Mouse (Mus musculus) embryonic facial prominence, embryonic 15.5 days (tissue): ENCODE measurements at regions not wholly inside any gene's neighbourhood (a gene's known extent, or its start where the extent isn't known, plus 50 kb on each side); places are given as distances from the start of the nearest gene placed in this dataset.
A peak's percentile ranks its signal among the peaks of the same experiment; 100 is the strongest.

ENCODE experiments used
- ATAC-seq: fragments of 200-750 bp; cut with Nextera tagmentation; 2 replicates; pipeline ENCODE4 v1.8.0; 2017; ENCODE audit warnings: low read depth, moderate TSS enrichment; ENCODE audit not compliant: insufficient number of reproducible peaks, low FRiP score, low TSS enrichment
- H3K27ac ChIP-seq: fragments of 300-500 bp; sonication (generic); replicated peaks from 2 replicates; pipeline ENCODE4 v1.5.1; 2015; ENCODE audit warnings: mild to moderate bottlenecking, inconsistent platforms
- H3K27me3 ChIP-seq: fragments of 300-500 bp; sonication (generic); 2 replicates; pipeline ENCODE4 v1.6.1; 2015; ENCODE audit warnings: inconsistent platforms
- H3K36me3 ChIP-seq: fragments of 300-500 bp; sonication (generic); 2 replicates; pipeline ENCODE4 v1.6.1; 2015; ENCODE audit warnings: mild to moderate bottlenecking, inconsistent platforms
- H3K4me1 ChIP-seq: fragments of 300-500 bp; sonication (generic); 2 replicates; pipeline ENCODE4 v1.6.1; 2015; ENCODE audit warnings: inconsistent platforms
- H3K4me2 ChIP-seq: fragments of 300-500 bp; sonication (generic); replicated peaks from 2 replicates; pipeline ENCODE4 v1.6.1; 2015; ENCODE audit warnings: mild to moderate bottlenecking, inconsistent platforms
- H3K4me3 ChIP-seq: fragments of 300-500 bp; sonication (generic); replicated peaks from 2 replicates; pipeline ENCODE4 v1.5.1; 2015; ENCODE audit warnings: mild to moderate bottlenecking, inconsistent platforms
- H3K9ac ChIP-seq: fragments of 300-500 bp; sonication (generic); 2 replicates; pipeline ENCODE4 v1.6.1; 2015; ENCODE audit warnings: inconsistent platforms
- H3K9me3 ChIP-seq: fragments of 300-500 bp; sonication (generic); replicated peaks from 2 replicates; pipeline ENCODE4 v1.6.1; 2016; ENCODE audit warnings: inconsistent platforms
- WGBS: fragments of 180-500 bp; shearing (Covaris S2); methylation state at CpG from one replicate; pipeline ENCODE4 v1.1.7; 2015; 5-methylcytosine and 5-hydroxymethylcytosine counted together

- Histone ChIP-seq H3K4me1 (peaks cover 25% of the 10 kb centered on the region), H3K4me2 (no peak overlapping the region), H3K36me3 (no peaks in the 10 kb centered on the region), H3K9ac (no peak overlapping the region), H3K9me3 (no peaks in the 10 kb centered on the region), H3K4me3 (no peak overlapping the region), H3K27me3 (no peaks in the 10 kb centered on the region), H3K27ac (peak overlapping the region; percentile 67)
- ATAC-seq, result no peak
- whole genome bisulfite sequencing, result 30% methylated on average over 4 of the region's 4 CpGs
Observed at GRCm38 (mm10) chr6:50882759-50883158, 228.5 kb upstream of the Npvf start.

DNA sequence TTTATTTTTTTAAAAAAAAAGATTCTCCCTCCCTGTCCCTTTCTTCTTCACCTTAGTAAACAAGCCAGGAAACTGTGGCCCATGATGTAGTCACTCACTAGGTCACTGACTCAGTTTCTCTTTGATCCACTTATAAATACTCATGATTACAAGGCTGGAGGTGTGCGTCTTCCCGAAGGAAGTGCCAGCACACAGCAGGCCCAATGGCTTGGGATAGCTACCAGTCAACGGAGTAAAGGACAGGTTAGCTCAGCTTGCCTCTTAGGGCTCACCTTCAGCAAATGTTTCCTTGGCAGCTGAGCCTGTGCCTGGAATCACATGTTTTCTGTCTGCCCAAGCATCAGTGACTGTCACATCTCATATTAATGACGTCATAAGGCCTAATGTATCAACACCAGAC is 230.8 kb upstream of the Npvf start:
- Histone ChIP-seq H3K9ac (no peak overlapping the region), H3K27ac (no peak overlapping the region), H3K4me3 (no peak overlapping the region), H3K9me3 (no peaks in the 10 kb centered on the region), H3K27me3 (no peaks in the 10 kb centered on the region), H3K36me3 (no peaks in the 10 kb centered on the region), H3K4me2 (no peak overlapping the region), H3K4me1 (peaks cover 25% of the 10 kb centered on the region)
- 91% methylated on average over 4 of the region's 4 CpGs for WGBS
- ATAC-seq, result no peak

GRCm38 (mm10) chr6:50885771-50886360 is 231.6 kb upstream of the Npvf start:
- H3K36me3 ChIP-seq, result no peaks in the 10 kb centered on the region
- no peak overlapping the region for H3K27ac ChIP-seq
- no peaks in the 10 kb centered on the region for H3K27me3 ChIP-seq
- H3K9ac ChIP-seq, result no peak overlapping the region
- ATAC-seq, result no peak
- peaks cover 26% of the 10 kb centered on the region for H3K4me1 ChIP-seq
- 68% methylated on average over 8 of the region's 8 CpGs for WGBS
- H3K4me2 ChIP-seq, result no peak overlapping the region
- H3K4me3 ChIP-seq, result no peak overlapping the region
- no peaks in the 10 kb centered on the region for H3K9me3 ChIP-seq

DNA sequence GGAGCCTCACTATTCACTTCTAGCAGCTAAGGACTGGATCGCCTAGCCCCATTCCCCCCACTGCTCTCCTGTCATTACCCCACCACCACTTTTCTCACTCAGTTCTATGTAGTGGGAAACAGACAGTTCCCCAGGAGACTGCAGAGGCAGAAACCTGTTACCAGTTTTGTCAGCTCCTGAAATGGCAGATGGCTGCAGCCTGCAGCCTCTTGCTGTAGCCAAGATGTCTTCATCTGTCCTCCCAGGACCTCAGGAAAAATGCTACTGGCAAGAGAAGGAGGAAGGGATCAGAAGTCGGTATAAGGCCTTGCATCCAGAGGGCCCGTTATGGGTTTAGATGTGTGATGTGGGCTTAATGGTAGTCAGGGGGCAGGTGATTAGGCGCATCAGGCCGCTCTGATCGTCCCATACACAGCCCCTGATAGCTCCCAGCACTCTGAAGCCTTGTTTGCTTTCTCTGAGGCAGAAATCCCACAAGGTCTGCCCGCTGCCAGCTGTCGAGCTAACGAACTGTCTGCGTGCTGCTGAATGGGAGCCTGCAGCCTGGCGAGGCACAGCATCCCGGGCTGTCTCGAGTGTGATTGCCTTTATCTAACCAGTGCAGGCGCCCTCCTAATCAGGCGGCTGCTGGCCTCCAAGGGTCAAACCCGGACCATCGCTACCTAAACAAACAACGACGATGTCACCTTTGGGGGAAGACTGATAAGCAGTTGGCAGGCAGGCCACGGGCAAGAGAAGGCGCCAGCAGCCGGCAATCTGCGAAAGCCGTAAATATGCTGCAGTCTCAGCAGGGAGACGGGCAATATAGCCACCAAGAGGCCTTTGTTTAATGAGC is 236.3 kb upstream of the Npvf start:
- Histone ChIP-seq H3K4me3 (no peak overlapping the region), H3K4me1 (peaks cover 9% of the 10 kb centered on the region), H3K4me2 (0 out of 2 replicates have a peak overlapping the region, but pooled peaks have one; percentile 21), H3K27ac (no peak overlapping the region), H3K9ac (no peak overlapping the region), H3K36me3 (no peaks in the 10 kb centered on the region), H3K9me3 (no peaks in the 10 kb centered on the region), H3K27me3 (no peaks in the 10 kb centered on the region)
- WGBS, result 31% methylated on average over 25 of the region's 25 CpGs
- ATAC-seq, result no peak

GRCm38 (mm10) chr6:50891205-50891526 is 236.9 kb upstream of the Npvf start:
- ATAC-seq, result no peak
- Histone ChIP-seq H3K4me1 (peaks cover 9% of the 10 kb centered on the region), H3K27ac (no peak overlapping the region), H3K4me3 (no peak overlapping the region), H3K9ac (no peak overlapping the region), H3K4me2 (0 out of 2 replicates have a peak overlapping the region, but pooled peaks have one; percentile 21), H3K9me3 (no peaks in the 10 kb centered on the region), H3K36me3 (no peaks in the 10 kb centered on the region), H3K27me3 (no peaks in the 10 kb centered on the region)
- WGBS, result 54% methylated on average over 3 of the region's 3 CpGs

DNA sequence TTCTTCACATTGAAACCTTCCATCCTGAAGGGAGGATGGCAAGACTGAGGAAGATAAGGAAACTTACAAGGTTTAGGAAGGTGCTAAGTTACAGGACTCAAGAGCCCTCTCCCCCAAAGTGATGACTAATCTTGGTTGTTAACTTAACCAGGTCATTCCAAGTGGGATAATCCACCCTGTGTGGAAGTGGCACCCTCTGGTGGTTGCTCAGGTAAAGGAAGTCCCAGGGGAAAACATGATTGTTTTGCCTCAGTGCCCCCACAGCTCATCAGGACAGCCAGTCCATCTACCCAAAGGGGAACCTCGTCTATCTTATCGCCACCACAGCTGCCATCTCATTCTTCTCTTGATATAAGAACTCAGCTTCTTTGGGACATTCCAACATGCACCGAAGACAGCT is 244.6 kb upstream of the Npvf start:
- Histone ChIP-seq H3K9ac (no peak overlapping the region), H3K36me3 (no peaks in the 10 kb centered on the region), H3K4me1 (no peaks in the 10 kb centered on the region), H3K4me2 (no peak overlapping the region), H3K9me3 (no peaks in the 10 kb centered on the region), H3K4me3 (no peak overlapping the region), H3K27ac (no peak overlapping the region), H3K27me3 (no peaks in the 10 kb centered on the region)
- 90% methylated on average over 3 of the region's 3 CpGs for WGBS
- no peak for ATAC-seq

GRCm38 (mm10) chr6:50915166-50916030 is 261.2 kb upstream of the Npvf start:
- ATAC-seq, result peak; percentile 2; the same call in 1 of the 2 replicates
- 62% methylated on average over 8 of the region's 8 CpGs for WGBS

DNA sequence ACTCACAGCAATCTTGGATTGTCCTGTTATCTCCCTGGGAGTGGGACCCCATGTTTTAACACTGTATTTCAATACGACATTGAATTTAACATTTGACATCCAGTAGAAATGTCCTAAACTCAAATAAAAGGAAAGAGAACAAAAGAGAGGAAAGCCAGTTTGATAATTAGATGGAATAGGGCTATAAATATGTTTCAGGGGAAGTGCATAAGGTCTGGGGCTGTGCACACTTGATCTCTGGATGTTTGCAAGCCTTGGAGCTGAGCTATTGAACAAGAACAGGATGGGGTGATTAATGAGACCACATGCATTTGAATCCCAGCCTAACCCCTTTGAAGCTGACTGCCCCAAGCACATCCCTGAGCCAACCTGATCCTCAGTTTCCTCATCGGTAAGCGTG is 264.0 kb upstream of the Npvf start:
- WGBS, result 61% methylated on average over 3 of the region's 3 CpGs
- H3K36me3 ChIP-seq, result no peaks in the 10 kb centered on the region
- no peak overlapping the region for H3K4me3 ChIP-seq
- no peak overlapping the region for H3K4me2 ChIP-seq
- no peak for ATAC-seq
- no peak overlapping the region for H3K27ac ChIP-seq
- no peaks in the 10 kb centered on the region for H3K27me3 ChIP-seq
- H3K4me1 ChIP-seq, result 0 out of 2 replicates have a peak, but pooled peaks cover 5% of the 10 kb centered on the region
- H3K9me3 ChIP-seq, result no peaks in the 10 kb centered on the region
- no peak overlapping the region for H3K9ac ChIP-seq

More at GRCm38 (mm10) chr6:50915166-50916030, 261.2 kb upstream of the Npvf start:
- 0 out of 2 replicates have a peak, but pooled peaks cover 5% of the 10 kb centered on the region for H3K4me1 ChIP-seq
- H3K4me2 ChIP-seq, result no peak overlapping the region
- no peak overlapping the region for H3K4me3 ChIP-seq
- no peaks in the 10 kb centered on the region for H3K27me3 ChIP-seq
- H3K27ac ChIP-seq, result peak overlapping the region; percentile 71
- H3K9me3 ChIP-seq, result no peaks in the 10 kb centered on the region
- H3K36me3 ChIP-seq, result no peaks in the 10 kb centered on the region
- no peak overlapping the region for H3K9ac ChIP-seq

DNA sequence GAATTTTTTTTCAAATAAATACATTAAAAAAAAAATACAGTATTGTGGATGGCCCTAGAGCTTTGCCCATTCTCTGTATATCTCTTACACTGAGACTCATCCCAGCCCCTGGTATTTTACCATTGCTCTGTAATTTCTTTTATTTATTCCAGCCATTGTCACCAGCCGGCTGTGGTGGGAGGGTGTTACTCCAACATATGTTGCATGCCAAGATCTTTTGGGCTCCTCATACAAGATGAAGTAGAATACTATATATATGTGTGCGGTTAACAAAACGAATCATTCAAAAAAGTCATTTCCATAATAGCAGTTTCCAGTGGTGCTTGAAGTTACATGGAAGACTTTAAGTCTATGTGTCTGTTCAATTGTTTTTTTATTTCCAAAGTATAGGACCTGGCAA is 268.0 kb upstream of the Npvf start:
- no peaks in the 10 kb centered on the region for H3K36me3 ChIP-seq
- H3K4me2 ChIP-seq, result no peak overlapping the region
- no peak overlapping the region for H3K9ac ChIP-seq
- peaks cover 21% of the 10 kb centered on the region for H3K4me1 ChIP-seq
- H3K4me3 ChIP-seq, result no peak overlapping the region
- H3K27ac ChIP-seq, result no peak overlapping the region
- ATAC-seq, result no peak
- WGBS, result 86% methylated on average over 3 of the region's 3 CpGs
- peaks cover 3% of the 10 kb centered on the region; the same call in 1 of the 2 replicates for H3K9me3 ChIP-seq
- H3K27me3 ChIP-seq, result no peaks in the 10 kb centered on the region

DNA sequence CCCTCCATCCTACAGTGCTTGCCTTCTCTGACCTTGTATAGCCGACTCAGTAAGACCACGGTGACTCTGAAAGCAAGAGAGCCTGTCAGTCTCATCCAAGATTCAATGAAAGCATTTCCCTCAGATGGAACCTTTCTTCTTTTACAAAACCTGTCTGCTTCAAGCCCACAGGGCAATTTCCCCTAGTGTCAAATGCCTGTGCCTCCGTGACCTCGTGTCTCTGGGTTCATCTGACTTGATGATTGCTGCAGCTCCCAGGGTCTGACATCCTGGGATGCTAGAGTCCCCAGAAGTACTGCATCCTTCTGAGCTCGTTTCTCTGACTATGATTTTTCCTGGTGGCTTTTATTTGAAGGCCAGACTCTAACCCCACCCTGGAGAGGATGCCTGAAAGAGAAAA is 270.3 kb upstream of the Npvf start:
- H3K27ac ChIP-seq, result peak overlapping the region; percentile 58; the same call in 1 of the 2 replicates
- no peaks in the 10 kb centered on the region for H3K36me3 ChIP-seq
- WGBS, result 15% methylated on average over 5 of the region's 5 CpGs
- H3K9ac ChIP-seq, result no peak overlapping the region
- ATAC-seq, result no peak
- H3K27me3 ChIP-seq, result no peaks in the 10 kb centered on the region
- no peak overlapping the region for H3K4me3 ChIP-seq
- H3K4me1 ChIP-seq, result peaks cover 16% of the 10 kb centered on the region
- no peak overlapping the region for H3K4me2 ChIP-seq
- H3K9me3 ChIP-seq, result peaks cover 3% of the 10 kb centered on the region; the same call in 1 of the 2 replicates

DNA sequence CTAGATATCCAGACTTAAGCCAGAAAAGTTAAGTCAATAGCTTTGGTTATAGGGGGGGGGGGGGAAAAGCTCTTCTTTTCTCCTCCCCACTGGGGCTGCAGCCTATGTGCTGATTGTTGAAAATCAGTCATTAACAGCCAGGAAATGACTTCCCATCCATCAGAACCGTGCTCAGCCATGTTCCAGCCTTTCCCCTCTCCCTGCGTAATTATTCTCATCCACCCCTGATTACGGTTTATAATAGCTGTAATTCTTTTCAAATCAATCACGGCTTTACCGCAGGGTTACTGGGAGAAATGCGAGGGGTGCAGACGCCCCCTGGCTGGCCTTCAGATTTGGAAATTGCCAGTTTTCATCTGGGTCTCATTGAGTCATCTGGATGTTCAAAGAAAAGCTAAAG is 270.8 kb upstream of the Npvf start:
- H3K9ac ChIP-seq, result no peak overlapping the region
- no peak overlapping the region for H3K4me2 ChIP-seq
- H3K27ac ChIP-seq, result peak overlapping the region; percentile 58; the same call in 1 of the 2 replicates
- no peaks in the 10 kb centered on the region for H3K27me3 ChIP-seq
- no peak for ATAC-seq
- H3K4me3 ChIP-seq, result no peak overlapping the region
- peaks cover 3% of the 10 kb centered on the region; the same call in 1 of the 2 replicates for H3K9me3 ChIP-seq
- H3K36me3 ChIP-seq, result no peaks in the 10 kb centered on the region
- WGBS, result 14% methylated on average over 7 of the region's 7 CpGs
- H3K4me1 ChIP-seq, result peaks cover 16% of the 10 kb centered on the region
